ENCODE assay signal across 11 mouse cellular contexts in genomic region chr13:52306783-52307440, GRCm38 (mm10).
DNase-seq lines count a peak whose midpoint lies in the region; ATAC-seq lines count a peak whose summit lies in the region.
"Had no signal": no experiment of that assay in that cellular context is flagged by ENCODE, and none has a peak within 500 bp of the region (broad histone marks: within the 10 kb centered on the region; RNA-seq: fewer than 3 reads in every experiment).

No protein-coding gene starts in this region.

- H3K27me3 ChIP-seq in heart, embryonic 14.5 days (ENCODE audit: control insufficient read depth, insufficient read depth, low read length): no peaks in the 10 kb centered on the region
- no peaks in the 10 kb centered on the region for H3K27me3 ChIP-seq in midbrain, embryonic 11.5 days (ENCODE audit: control insufficient read depth, insufficient read depth, low read length)

- ATAC-seq in heart, embryonic 14.5 days (ENCODE audit: insufficient number of reproducible peaks, insufficient read depth, low FRiP score, low read depth): no peak
- no peak for ATAC-seq in midbrain, embryonic 11.5 days (ENCODE audit: low FRiP score)

- peak; percentile 41 to 61 for DNase-seq in frontal cortex, adult 2 months (ENCODE audit: extremely low spot score in 1 of 2, low spot score in 1 of 2)
- no peak for DNase-seq in frontal cortex, postnatal 25 days (ENCODE audit: low spot score in 2 of 2)
- DNase-seq in right cerebral cortex, postnatal 25 days: peak; percentile 23
- no peak for DNase-seq in right cerebral cortex, postnatal 4 days
- DNase-seq in telencephalon, adult 2 months (ENCODE audit: low read depth, low spot score): peak; percentile 65
- no peak for DNase-seq in cerebellum, postnatal 14 days
- DNase-seq in midbrain, embryonic 11.5 days (ENCODE audit: low spot score, missing footprints): no peak
- DNase-seq: cerebellum, adult 11 months; gastrocnemius, postnatal 25 days; kidney, adult 2 months had no signal

- 55% methylated on average over 9 of the region's 9 CpGs for WGBS in heart, embryonic 14.5 days
- WGBS in midbrain, embryonic 11.5 days: 88% methylated on average over 9 of the region's 9 CpGs

- H3K4me3 ChIP-seq in heart, embryonic 14.5 days (ENCODE audit: control insufficient read depth in 1 of 2, insufficient read depth in 1 of 2, low read depth in 1 of 2, low read length in 2 of 2): no peak overlapping the region
- no peak overlapping the region for H3K4me3 ChIP-seq in midbrain, embryonic 11.5 days (ENCODE audit: low read depth, low read length)

- peak overlapping the region; percentile 26; the same call in 1 of the 2 replicates for H3K4me2 ChIP-seq in heart, embryonic 14.5 days (ENCODE audit: low read length)
- H3K4me2 ChIP-seq in midbrain, embryonic 11.5 days: no peak overlapping the region

- no peaks in the 10 kb centered on the region for H3K36me3 ChIP-seq in heart, embryonic 14.5 days (ENCODE audit: control insufficient read depth, insufficient read depth, low read length)
- no peaks in the 10 kb centered on the region for H3K36me3 ChIP-seq in midbrain, embryonic 11.5 days (ENCODE audit: control insufficient read depth, insufficient read depth, low read length)

- peaks cover 4 to 5% of the 10 kb centered on the region in 2 experiments; a peak in 1 of 4 replicates for H3K4me1 ChIP-seq in heart, embryonic 14.5 days (ENCODE audit: control insufficient read depth in 2 of 2, insufficient read depth in 2 of 2, low read length in 2 of 2)
- H3K4me1 ChIP-seq in midbrain, embryonic 11.5 days (ENCODE audit: control insufficient read depth, insufficient read depth, low read length): peaks cover 6% of the 10 kb centered on the region; the same call in 1 of the 2 replicates

- H3K27ac ChIP-seq in heart, embryonic 14.5 days (replicated peaks in 1 of 2; ENCODE audit: control insufficient read depth in 1 of 2, insufficient read depth in 1 of 2, low read depth in 2 of 2, low read length in 2 of 2): no peak overlapping the region
- H3K27ac ChIP-seq in midbrain, embryonic 11.5 days (ENCODE audit: low read depth, low read length): no peak overlapping the region

- peak overlapping the region; percentile 25; the same call in 1 of the 2 replicates for H3K9ac ChIP-seq in heart, embryonic 14.5 days (ENCODE audit: low read length)
- no peak overlapping the region for H3K9ac ChIP-seq in midbrain, embryonic 11.5 days (ENCODE audit: low read length)

- H3K9me3 ChIP-seq in heart, embryonic 14.5 days (ENCODE audit: control insufficient read depth, low read length): no peaks in the 10 kb centered on the region
- H3K9me3 ChIP-seq in midbrain, embryonic 11.5 days (ENCODE audit: control insufficient read depth, low read length): no peaks in the 10 kb centered on the region

Comparison
In these comparisons a context has a peak if more than half of its experiments do, and no peak if none do; other contexts are left out.
1. DNase-seq: peak in frontal cortex, adult 2 months (2 of 2), right cerebral cortex, postnatal 25 days (single experiment) and telencephalon, adult 2 months (single experiment); none in frontal cortex, postnatal 25 days (0 of 2), right cerebral cortex, postnatal 4 days (single experiment), cerebellum, postnatal 14 days (0 of 2) and midbrain, embryonic 11.5 days (single experiment).